Mouse (Mus musculus) retina, embryonic 14.5 days (tissue): ENCODE data around the gene Cox8b.

Experiments used
- DNase-seq: peaks from one replicate; pipeline ENCODE4 v3.0.0-alpha.2; 2015; ENCODE audit warnings: low spot score

The Cox8b gene

DNA sequence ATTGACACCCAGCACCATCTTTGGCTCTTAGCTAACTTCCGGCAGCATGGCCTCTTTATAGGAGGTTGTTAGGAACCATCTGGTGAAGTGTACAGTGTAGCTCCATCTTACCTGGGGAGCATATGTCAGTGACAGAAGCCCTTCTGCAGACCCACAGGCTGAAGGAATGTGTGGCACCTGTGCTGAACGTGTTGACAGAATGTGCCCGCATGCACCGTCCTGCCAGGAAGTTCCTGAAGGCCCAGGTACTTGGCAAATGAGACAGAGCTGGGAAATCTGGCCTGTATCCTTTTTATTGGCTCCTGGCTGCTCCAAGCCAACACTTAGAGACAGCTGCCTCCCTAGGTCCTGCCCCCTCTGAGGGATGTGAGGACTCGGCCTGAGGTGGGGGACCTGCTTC lies 39.5 kb downstream of the Cox8b start:
- DNase-seq: no peak

DNA sequence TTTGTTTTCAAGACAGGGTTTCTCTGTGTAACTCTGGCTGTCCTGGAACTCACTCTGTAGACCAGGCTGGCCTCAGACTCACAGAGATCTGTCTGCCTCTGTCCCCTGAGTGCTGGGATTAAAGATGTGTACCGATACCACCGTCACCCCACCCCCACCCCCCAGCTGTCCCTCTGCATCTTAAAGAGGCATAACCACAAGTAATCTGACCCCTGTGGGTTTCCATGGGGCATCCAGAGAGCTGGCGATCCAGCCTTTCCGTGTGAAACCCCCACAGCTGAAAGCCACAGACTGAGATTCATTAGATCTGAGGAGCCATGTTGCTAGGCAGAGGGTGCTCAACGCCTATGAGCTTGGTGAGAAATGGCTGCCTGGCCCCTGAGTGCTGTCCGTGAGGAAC lies 40.2 kb downstream of the Cox8b start:
- no peak for DNase-seq

DNA sequence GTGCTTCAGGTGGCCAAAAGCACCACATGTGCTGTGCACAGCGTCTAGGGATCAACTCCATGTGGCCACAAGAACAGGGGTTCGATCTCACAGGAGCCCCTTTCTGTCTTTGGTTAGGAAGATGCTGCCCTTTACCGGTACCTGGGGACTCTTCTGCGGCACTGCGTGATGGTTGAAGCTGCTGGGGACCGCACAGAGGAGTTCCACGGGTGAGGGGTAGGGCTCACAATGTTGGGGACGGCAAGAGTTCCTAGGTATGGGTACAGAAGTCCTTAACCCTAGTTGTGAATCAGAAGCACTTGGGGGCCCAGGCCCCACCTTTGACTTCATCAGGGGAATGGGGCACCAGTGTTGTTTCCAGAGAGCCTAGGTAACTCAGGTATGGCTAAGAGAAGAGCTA lies 41.5 kb downstream of the Cox8b start:
- no peak for DNase-seq

DNA sequence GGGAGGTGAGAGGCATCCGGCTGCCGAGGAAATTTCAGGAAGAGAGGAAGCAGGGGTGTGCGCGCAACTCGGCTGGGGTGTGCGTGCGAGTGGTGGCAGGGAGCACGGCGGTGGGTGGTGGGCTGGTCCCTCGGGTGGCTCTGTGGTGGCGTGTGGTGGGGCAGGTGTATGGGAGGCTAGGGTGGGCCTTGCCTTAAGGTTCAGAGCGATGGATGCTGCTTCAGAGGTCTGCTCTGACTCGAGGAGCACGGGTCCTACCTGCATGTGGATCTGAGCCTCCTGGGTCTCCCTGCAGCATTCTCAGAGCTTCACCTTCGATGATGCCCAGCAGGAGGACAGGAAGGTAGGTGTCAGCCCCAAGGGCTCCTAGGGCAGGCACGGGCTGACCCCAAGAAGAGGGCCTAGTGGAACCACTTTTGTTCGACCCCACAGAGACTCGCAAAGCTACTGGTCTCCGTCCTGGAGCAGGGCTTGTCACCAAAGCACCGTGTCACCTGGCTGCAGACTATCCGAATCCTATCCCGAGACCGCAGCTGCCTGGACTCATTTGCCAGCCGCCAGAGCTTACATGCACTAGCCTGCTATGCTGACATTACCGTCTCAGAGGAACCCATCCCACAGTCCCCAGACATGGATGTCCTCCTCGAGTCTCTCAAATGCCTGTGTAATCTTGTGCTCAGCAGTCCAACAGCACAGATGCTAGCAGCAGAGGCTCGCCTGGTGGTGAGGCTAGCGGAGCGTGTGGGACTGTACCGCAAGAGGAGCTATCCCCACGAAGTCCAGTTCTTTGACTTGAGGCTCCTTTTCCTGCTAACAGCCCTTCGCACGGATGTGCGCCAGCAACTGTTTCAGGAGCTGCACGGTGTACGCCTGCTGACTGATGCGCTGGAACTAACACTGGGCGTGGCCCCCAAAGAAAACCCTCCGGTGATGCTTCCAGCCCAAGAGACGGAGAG lies 42.4 kb downstream of the Cox8b start, which contains the start of gene Bet1l:
Bet1l (minus strand) TSS at position 28 of the 956 bp plus-strand sequence.
- DNase-seq: peak; percentile 17

DNA sequence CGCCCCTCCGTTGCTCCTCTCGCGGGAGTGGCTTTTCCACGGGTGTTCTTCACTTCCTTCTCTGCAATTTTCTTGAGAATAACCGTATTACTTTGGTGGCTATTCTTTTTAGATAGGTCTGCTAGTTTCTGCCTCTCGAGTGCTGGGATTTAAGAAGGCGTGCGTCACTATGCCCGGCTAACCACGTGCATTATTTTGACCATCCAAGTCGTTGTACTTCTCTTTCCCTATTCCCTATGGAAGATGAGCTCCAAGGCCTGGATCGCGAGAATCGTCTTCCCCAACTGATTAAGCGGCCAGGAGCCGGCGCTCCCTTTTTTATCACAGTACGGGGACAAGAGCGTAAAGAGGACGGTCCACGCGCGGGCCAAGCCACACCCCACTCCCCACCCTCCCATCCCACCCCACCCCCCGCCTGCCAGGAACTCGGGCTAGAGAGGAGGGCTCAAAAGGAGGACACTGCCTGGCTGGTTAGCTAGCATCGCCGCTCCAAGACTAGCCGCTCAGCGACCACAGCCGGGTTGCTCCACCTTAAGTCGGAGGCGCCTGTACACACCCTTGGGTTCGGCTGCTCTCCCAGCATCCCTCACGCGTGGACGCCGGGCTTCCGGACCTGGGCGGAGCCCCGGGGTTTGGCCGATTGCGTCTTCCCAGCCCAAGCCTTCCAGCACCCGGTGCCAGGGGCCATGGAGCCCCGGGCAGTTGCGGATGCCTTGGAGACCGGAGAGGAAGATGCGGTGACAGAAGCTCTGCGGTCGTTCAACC lies 43.3 kb downstream of the Cox8b start, which contains the start of gene Ric8a:
Ric8a (plus strand) TSS at position 173 of the 765 bp plus-strand sequence.
- DNase-seq: peak; percentile 79

DNA sequence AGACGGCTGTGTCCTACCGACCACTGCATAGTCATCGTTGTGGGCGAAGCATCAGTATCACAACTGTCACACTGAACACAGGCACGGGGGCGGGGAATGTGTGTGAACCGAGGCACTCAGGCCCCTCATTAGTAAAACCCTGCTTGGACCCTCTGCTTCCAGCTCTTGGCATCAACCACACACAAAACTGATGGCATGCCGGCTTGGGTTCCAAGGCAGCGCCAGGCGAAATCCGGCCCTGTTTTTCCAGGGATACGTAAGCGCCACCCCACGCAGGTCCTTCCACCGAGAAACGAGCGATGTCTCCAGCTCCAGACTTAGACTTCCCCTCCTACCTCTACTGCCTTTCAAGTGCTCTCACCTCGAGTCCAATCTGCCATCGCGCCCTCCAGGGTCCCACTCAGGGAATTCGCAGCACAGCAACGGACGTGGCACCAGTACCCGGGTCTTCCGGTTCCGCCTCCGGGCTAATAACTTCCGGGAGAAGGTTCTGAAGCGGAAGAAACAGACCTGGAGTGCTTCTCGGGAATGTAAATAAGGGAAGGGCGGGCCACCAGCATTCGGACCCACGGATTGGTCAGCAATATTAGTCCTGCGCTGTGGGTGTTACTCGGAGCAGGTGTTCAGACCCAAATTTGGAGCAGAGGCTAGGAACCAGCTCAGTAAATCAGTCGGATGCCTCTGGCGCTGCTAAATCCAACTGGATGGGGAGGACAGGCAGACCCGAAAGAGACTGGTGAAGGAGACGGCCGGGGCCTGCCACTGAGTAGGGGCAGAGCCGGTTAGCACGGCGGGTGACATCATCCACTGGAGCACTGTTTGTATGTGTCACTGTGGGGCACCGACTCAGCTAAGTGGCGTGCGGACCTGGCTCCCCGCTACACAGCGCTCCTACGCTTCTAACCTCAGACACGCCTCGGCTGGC lies 44.1 kb downstream of the Cox8b start, which contains the start of gene Gm45785:
Gm45785 (minus strand) TSS at position 472 of the 925 bp plus-strand sequence.
- peak; percentile 88 for DNase-seq

DNA sequence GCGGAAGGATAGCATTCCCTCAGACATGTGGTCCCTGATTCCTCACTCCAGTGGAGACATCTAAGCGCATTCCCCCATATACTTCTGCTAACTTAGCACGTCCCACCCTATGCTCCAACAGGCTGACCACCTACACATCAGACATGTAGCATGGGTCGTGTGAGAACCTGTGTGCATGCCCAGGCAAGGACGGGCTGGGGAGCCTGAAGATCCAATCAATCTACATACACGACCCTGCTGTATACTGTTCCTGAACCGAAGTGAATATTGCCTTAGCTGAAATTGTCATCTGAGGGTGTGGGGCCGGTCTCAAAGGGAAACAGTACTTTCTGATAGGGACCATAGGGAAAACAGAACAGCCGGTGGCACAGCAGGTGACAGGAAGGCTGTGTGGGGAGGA lies 45.1 kb downstream of the Cox8b start:
- no peak for DNase-seq

DNA sequence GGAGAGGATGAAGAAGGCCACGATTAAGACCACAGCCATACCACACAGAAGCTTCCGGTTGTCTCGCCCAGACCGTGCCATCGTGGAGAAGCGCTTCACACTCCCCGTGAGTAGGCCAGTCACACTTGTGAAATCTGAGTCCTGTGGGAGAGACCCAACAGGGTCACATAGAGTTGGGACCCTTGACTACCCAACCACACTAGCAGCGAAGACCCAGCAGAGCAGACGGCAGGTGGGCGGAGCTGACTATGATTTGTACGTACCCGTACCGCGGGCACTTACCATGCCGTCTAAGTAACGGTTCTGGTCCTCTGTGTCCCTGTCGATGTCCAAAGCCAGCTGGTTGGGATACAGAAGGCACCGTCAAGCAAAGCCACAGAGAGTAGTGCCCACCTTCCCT lies 45.8 kb downstream of the Cox8b start:
- DNase-seq: no peak

DNA sequence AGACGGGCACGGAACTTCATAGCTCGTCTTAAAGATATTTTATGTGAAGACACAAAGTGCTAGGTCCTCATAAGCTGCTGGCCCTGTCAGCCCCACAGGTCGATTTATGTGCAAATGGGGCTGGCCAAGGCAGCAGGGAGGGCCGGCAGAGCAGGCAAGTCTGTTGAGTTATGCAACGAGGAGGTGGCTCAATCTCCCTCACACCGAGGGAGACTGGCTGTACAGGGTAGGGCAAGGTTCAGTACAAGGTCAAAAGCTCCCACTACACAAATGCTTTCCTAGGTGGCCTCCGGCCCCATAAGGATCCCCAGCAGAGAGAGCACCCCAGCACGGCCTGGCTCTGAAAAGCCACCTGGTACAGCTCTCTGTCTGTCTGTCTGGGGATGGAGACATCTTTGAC lies 46.9 kb downstream of the Cox8b start:
- DNase-seq: no peak

DNA sequence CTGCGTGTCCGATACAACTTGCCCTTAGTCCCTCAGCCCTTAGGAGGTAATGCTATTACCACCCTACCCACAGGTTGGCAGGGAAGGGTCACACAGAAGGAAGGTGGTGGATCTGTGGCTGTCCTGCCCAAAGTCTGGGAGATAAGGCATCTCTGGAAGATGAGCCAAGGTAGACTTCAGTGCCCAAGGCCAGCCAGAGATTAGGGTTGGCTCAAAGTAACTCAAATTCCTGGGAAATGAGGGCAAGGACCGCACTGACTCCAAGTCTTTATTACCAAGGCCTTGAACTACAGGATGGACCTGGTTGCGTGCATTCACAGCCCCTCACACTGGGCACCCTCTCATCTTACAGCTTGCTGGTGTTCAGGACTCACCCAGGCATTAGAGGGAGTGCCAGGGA lies 48.3 kb downstream of the Cox8b start:
- DNase-seq: no peak
